ENCODE assay signal across 8 mouse cellular contexts in genomic region chr9:65434140-65434539, GRCm38 (mm10). TPM values are rescaled to one million over a fixed set of nuclear protein-coding genes. Genes with fewer than 3 reads are reported as not detected.
DNase-seq lines count a peak whose midpoint lies in the region; ATAC-seq and TF ChIP-seq lines count a peak whose summit lies in the region.

No protein-coding gene starts in this region.

- TF ChIP-seq POLR2A in liver, adult 2 months (IDR thresholded peaks at IDR 0.05; ENCODE audit: extremely low read depth, insufficient read depth, low read length) = no peak
- no peak for TF ChIP-seq POLR2A in small intestine, adult 2 months (IDR thresholded peaks at IDR 0.05; ENCODE audit: low read depth, low read length)

- peak; percentile 69 for DNase-seq in CD4-positive, CD25-positive, alpha-beta regulatory T cell, adult 2 months (ENCODE audit: low read depth, low spot score)
- DNase-seq in left cerebral cortex, postnatal 14 days (ENCODE audit: low spot score in 2 of 2) = peak; percentile 18 to 56
- no peak for DNase-seq in left cerebral cortex, postnatal 36 days (ENCODE audit: low spot score in 2 of 2)
- peak; percentile 39 to 63 for DNase-seq in adrenal gland, adult 18-20 months (ENCODE audit: low spot score in 2 of 2)
- peak; percentile 74 for DNase-seq in embryo, embryonic 10.5 days (ENCODE audit: low spot score)
- DNase-seq in liver, adult 2 months (ENCODE audit: extremely low read depth, low read depth, low spot score) = peak; percentile 40

- WGBS in liver, adult 2 months = 83% methylated on average over 5 of the region's 5 CpGs
- WGBS in small intestine, adult 2 months = 73% methylated on average over 5 of the region's 5 CpGs

- H3K4me1 ChIP-seq in liver, adult 2 months (ENCODE audit: control insufficient read depth, insufficient read depth, low read length) = no peaks in the 10 kb centered on the region
- peaks cover 2% of the 10 kb centered on the region for H3K4me1 ChIP-seq in small intestine, adult 2 months (ENCODE audit: control insufficient read depth, insufficient read depth, insufficient read length, low read length)

- no peaks in the 10 kb centered on the region for H3K36me3 ChIP-seq in liver, adult 2 months (ENCODE audit: control insufficient read depth, insufficient read depth, low read length)
- no peaks in the 10 kb centered on the region; the same call in 1 of the 2 replicates for H3K36me3 ChIP-seq in small intestine, adult 2 months (ENCODE audit: control insufficient read depth, insufficient read depth, low read length)

- H3K27ac ChIP-seq in liver, adult 2 months (replicated peaks; ENCODE audit: insufficient read depth, low read depth, low read length) = no peak overlapping the region
- no peak overlapping the region for H3K27ac ChIP-seq in small intestine, adult 2 months (ENCODE audit: insufficient read depth, low read depth, low read length)

- no peaks in the 10 kb centered on the region for H3K27me3 ChIP-seq in liver, adult 2 months (ENCODE audit: control insufficient read depth, insufficient read depth, low read length)
- H3K27me3 ChIP-seq in small intestine, adult 2 months (ENCODE audit: control insufficient read depth, insufficient read depth, low read length) = no peaks in the 10 kb centered on the region

- intact Hi-C loops in left cerebral cortex, postnatal 14 days (cut with DNase I) = loop anchor here (10.0 kb wide), 1 partner anchor 119 kb away; no protein-coding TSS in a partner anchor
- intact Hi-C loops in left cerebral cortex, postnatal 36 days (cut with DNase I) = loop anchor here (5.0 kb wide), 1 partner anchor 62 kb away; no protein-coding TSS in a partner anchor

- ATAC-seq in CD4-positive, CD25-positive, alpha-beta regulatory T cell, adult 4 months = no peak

- no peak overlapping the region for H3K4me3 ChIP-seq in liver, adult 2 months (ENCODE audit: insufficient read depth, low read depth, low read length)
- H3K4me3 ChIP-seq in small intestine, adult 2 months (ENCODE audit: low read depth, low read length) = no peak overlapping the region

- no peaks in the 10 kb centered on the region; the same call in 1 of the 2 replicates for H3K79me2 ChIP-seq in liver, adult 2 months (ENCODE audit: control insufficient read depth, insufficient read depth, low read length)

- H3K9ac ChIP-seq in liver, adult 2 months (ENCODE audit: low read depth, low read length) = no peak overlapping the region

- TF ChIP-seq CTCF in liver, adult 2 months (IDR thresholded peaks at IDR 0.05; ENCODE audit: low read depth, low read length) = peak; percentile 61
- peak; percentile 68; the same call in 1 of the 2 replicates for TF ChIP-seq CTCF in small intestine, adult 2 months (IDR thresholded peaks at IDR 0.05; ENCODE audit: extremely low read depth, insufficient read length, insufficient replicate concordance, low read depth, low read length)

RNA-seq across cellular contexts. Expression of gene Mtfmt, which starts 1.4 kb away (rescaled TPM):
- polyA plus RNA-seq in CD4-positive, CD25-positive, alpha-beta regulatory T cell, adult 4 months (2017; shearing (Covaris generic)) = 10 to 100 TPM; 29.3 to 31.7 TPM
- total RNA-seq in left cerebral cortex, postnatal 14 days (2021) = 10 to 100 TPM; 16.3 to 18.5 TPM
- 10 to 100 TPM; 16.6 to 19.0 TPM for total RNA-seq in left cerebral cortex, postnatal 36 days (2021)
- 10 to 100 TPM; 10.9 to 12.4 TPM for total RNA-seq in adrenal gland, adult 18-20 months (2021)
- 5.5 and 5.8 TPM in 2 replicates for total RNA-seq in liver, adult 2 months (2014; rRNA removed)
- 5.8 and 6.0 TPM in 2 replicates for polyA plus RNA-seq in liver, adult 2 months (2012; rRNA removed)
- 2.6 and 5.8 TPM in 2 replicates for polyA plus RNA-seq in small intestine, adult 2 months (2012; rRNA removed)

RNA-seq across cellular contexts. Expression of gene Slc51b, which starts 11.4 kb away (rescaled TPM):
- polyA plus RNA-seq in CD4-positive, CD25-positive, alpha-beta regulatory T cell, adult 4 months (2017; shearing (Covaris generic)) = not detected
- not detected for total RNA-seq in left cerebral cortex, postnatal 14 days (2021)
- total RNA-seq in left cerebral cortex, postnatal 36 days (2021) = not detected
- not detected for total RNA-seq in adrenal gland, adult 18-20 months (2021)
- total RNA-seq in liver, adult 2 months (2014; rRNA removed) = 2.9 and 3.2 TPM in 2 replicates
- polyA plus RNA-seq in liver, adult 2 months (2012; rRNA removed) = 0.14 and 0.22 TPM in 2 replicates
- 6.6 and 13.6 TPM in 2 replicates for polyA plus RNA-seq in small intestine, adult 2 months (2012; rRNA removed)

RNA-seq across cellular contexts. Expression of gene Spg21, which starts 26.6 kb away (rescaled TPM):
- polyA plus RNA-seq in CD4-positive, CD25-positive, alpha-beta regulatory T cell, adult 4 months (2017; shearing (Covaris generic)) = 10 to 100 TPM; 76.6 to 78.9 TPM
- 10 to 100 TPM; 27.0 to 27.8 TPM for total RNA-seq in left cerebral cortex, postnatal 14 days (2021)
- 10 to 100 TPM; 27.4 to 30.8 TPM for total RNA-seq in left cerebral cortex, postnatal 36 days (2021)
- 10 to 100 TPM; 53.2 to 64.3 TPM for total RNA-seq in adrenal gland, adult 18-20 months (2021)
- 20.0 and 25.7 TPM in 2 replicates for total RNA-seq in liver, adult 2 months (2014; rRNA removed)
- 10.7 and 11.3 TPM in 2 replicates for polyA plus RNA-seq in liver, adult 2 months (2012; rRNA removed)
- polyA plus RNA-seq in small intestine, adult 2 months (2012; rRNA removed) = 4.5 and 9.7 TPM in 2 replicates

RNA-seq across cellular contexts. Expression of gene Rasl12, which starts 35.8 kb away (rescaled TPM):
- polyA plus RNA-seq in CD4-positive, CD25-positive, alpha-beta regulatory T cell, adult 4 months (2017; shearing (Covaris generic)) = not detected
- total RNA-seq in left cerebral cortex, postnatal 14 days (2021) = 1 to 10 TPM; 2.6 to 3.3 TPM
- total RNA-seq in left cerebral cortex, postnatal 36 days (2021) = 1 to 10 TPM; 3.4 to 3.5 TPM
- 10 to 100 TPM in 1 of 2 experiments, 1 to 10 TPM in 1; 5.7 to 31.8 TPM for total RNA-seq in adrenal gland, adult 18-20 months (2021)
- total RNA-seq in liver, adult 2 months (2014; rRNA removed) = 0.09 and 0.13 TPM in 2 replicates
- 0.17 and 0.32 TPM in 2 replicates for polyA plus RNA-seq in liver, adult 2 months (2012; rRNA removed)
- 1.4 and 2.3 TPM in 2 replicates for polyA plus RNA-seq in small intestine, adult 2 months (2012; rRNA removed)

RNA-seq across cellular contexts. Expression of gene Kbtbd13, which starts 42.7 kb away (rescaled TPM):
- polyA plus RNA-seq in CD4-positive, CD25-positive, alpha-beta regulatory T cell, adult 4 months (2017; shearing (Covaris generic)) = not detected
- under 1 TPM in 1 of 2 experiments, not detected in 1; 0.15 TPM for total RNA-seq in left cerebral cortex, postnatal 14 days (2021)
- under 1 TPM; 0.17 to 0.18 TPM for total RNA-seq in left cerebral cortex, postnatal 36 days (2021)
- total RNA-seq in adrenal gland, adult 18-20 months (2021) = under 1 TPM; 0.17 to 0.26 TPM
- total RNA-seq in liver, adult 2 months (2014; rRNA removed) = 0.20 and 0.28 TPM in 2 replicates
- polyA plus RNA-seq in liver, adult 2 months (2012; rRNA removed) = 0.14 and 0.49 TPM in 2 replicates
- polyA plus RNA-seq in small intestine, adult 2 months (2012; rRNA removed) = 0.20 and 0.57 TPM in 2 replicates

Comparison
In these comparisons a context has a peak if more than half of its experiments do, and no peak if none do; other contexts are left out.
1. DNase-seq: peak in CD4-positive, CD25-positive, alpha-beta regulatory T cell, adult 2 months (single experiment), left cerebral cortex, postnatal 14 days (2 of 2), adrenal gland, adult 18-20 months (2 of 2), embryo, embryonic 10.5 days (single experiment) and liver, adult 2 months (single experiment); none in left cerebral cortex, postnatal 36 days (0 of 2).